ENCODE assay signal across 16 mouse cellular contexts in genomic region chr7:99788563-99788962, GRCm38 (mm10). TPM values are rescaled to one million over a fixed set of nuclear protein-coding genes. Genes with fewer than 3 reads are reported as not detected.
A peak's percentile ranks its signal among the peaks of the same experiment; 100 is the strongest.
DNase-seq lines count a peak whose midpoint lies in the region; ATAC-seq and TF ChIP-seq lines count a peak whose summit lies in the region.
"Had no signal": no experiment of that assay in that cellular context is flagged by ENCODE, and none has a peak within 500 bp of the region (broad histone marks: within the 10 kb centered on the region; RNA-seq: fewer than 3 reads in every experiment).

No protein-coding gene starts in this region.

- TF ChIP-seq CTCF in lung, embryonic 14.5 days (IDR thresholded peaks at IDR 0.05; ENCODE audit: low read depth): no peak
- no peak for TF ChIP-seq CTCF in lung, adult 2 months (IDR thresholded peaks at IDR 0.05; ENCODE audit: insufficient read depth, low read length)

- H3K27me3 ChIP-seq in heart, embryonic 11.5 days (ENCODE audit: control insufficient read depth, insufficient read depth, low read length): no peaks in the 10 kb centered on the region
- no peaks in the 10 kb centered on the region for H3K27me3 ChIP-seq in lung, embryonic 14.5 days (ENCODE audit: insufficient read depth, low read length)
- peaks cover 3% of the 10 kb centered on the region; the same call in 1 of the 2 replicates for H3K27me3 ChIP-seq in limb, embryonic 12.5 days
- H3K27me3 ChIP-seq: lung, embryonic 15.5 days had no signal

- H3K27ac ChIP-seq in heart, embryonic 11.5 days (ENCODE audit: low read depth, low read length): no peak overlapping the region
- H3K27ac ChIP-seq in lung, embryonic 14.5 days (ENCODE audit: low read depth): peak overlapping the region; percentile 30; the same call in 1 of the 2 replicates
- peak overlapping the region; percentile 56; the same call in 1 of the 2 replicates for H3K27ac ChIP-seq in limb, embryonic 12.5 days
- H3K27ac ChIP-seq: lung, embryonic 15.5 days had no signal

- ATAC-seq in heart, embryonic 11.5 days (replicated peaks; ENCODE audit: insufficient number of reproducible peaks, low FRiP score, low TSS enrichment): no peak
- ATAC-seq in lung, embryonic 14.5 days (ENCODE audit: insufficient read depth): peak; percentile 54
- peak; percentile 52; the same call in 1 of the 2 replicates for ATAC-seq in limb, embryonic 12.5 days (ENCODE audit: insufficient number of reproducible peaks, insufficient read depth, low FRiP score, low TSS enrichment, low read depth)
- ATAC-seq: midbrain, embryonic 16.5 days had no signal

- no peak overlapping the region for H3K9ac ChIP-seq in heart, embryonic 11.5 days (ENCODE audit: low read depth, low read length)
- H3K9ac ChIP-seq in lung, embryonic 14.5 days: no peak overlapping the region
- no peak overlapping the region for H3K9ac ChIP-seq in limb, embryonic 12.5 days (replicated peaks)
- H3K9ac ChIP-seq: lung, embryonic 15.5 days had no signal

- no peaks in the 10 kb centered on the region for H3K36me3 ChIP-seq in heart, embryonic 11.5 days (ENCODE audit: control insufficient read depth, insufficient read depth, low read length)
- no peaks in the 10 kb centered on the region for H3K36me3 ChIP-seq in lung, embryonic 14.5 days (ENCODE audit: insufficient read depth)
- no peaks in the 10 kb centered on the region for H3K36me3 ChIP-seq in limb, embryonic 12.5 days
- H3K36me3 ChIP-seq: lung, embryonic 15.5 days had no signal

- no peaks in the 10 kb centered on the region for H3K4me1 ChIP-seq in heart, embryonic 11.5 days (ENCODE audit: control insufficient read depth, insufficient read depth, low read length)
- H3K4me1 ChIP-seq in lung, embryonic 14.5 days (ENCODE audit: insufficient read depth): peaks cover 6% of the 10 kb centered on the region; the same call in 1 of the 2 replicates
- H3K4me1 ChIP-seq in lung, adult 2 months (ENCODE audit: control insufficient read depth, insufficient read depth, low read length): no peaks in the 10 kb centered on the region
- peaks cover 15% of the 10 kb centered on the region for H3K4me1 ChIP-seq in limb, embryonic 12.5 days (replicated peaks)

- H3K9me3 ChIP-seq in heart, embryonic 11.5 days (replicated peaks; ENCODE audit: control insufficient read depth, low read length): peaks cover 2% of the 10 kb centered on the region; the same call in 1 of the 2 replicates
- H3K9me3 ChIP-seq in lung, embryonic 14.5 days (ENCODE audit: low read depth, low read length): no peaks in the 10 kb centered on the region
- H3K9me3 ChIP-seq in limb, embryonic 12.5 days: no peaks in the 10 kb centered on the region
- H3K9me3 ChIP-seq: lung, embryonic 15.5 days had no signal

- H3K4me3 ChIP-seq in heart, embryonic 11.5 days (ENCODE audit: low read depth, low read length): no peak overlapping the region
- H3K4me3 ChIP-seq in lung, embryonic 14.5 days (ENCODE audit: low read depth, low read length): no peak overlapping the region
- H3K4me3 ChIP-seq in lung, adult 2 months (replicated peaks; ENCODE audit: extremely low read depth, low read depth, low read length): no peak overlapping the region
- no peak overlapping the region for H3K4me3 ChIP-seq in limb, embryonic 12.5 days (replicated peaks)
- H3K4me3 ChIP-seq: lung, embryonic 15.5 days had no signal

- H3K4me2 ChIP-seq in heart, embryonic 11.5 days: no peak overlapping the region
- no peak overlapping the region for H3K4me2 ChIP-seq in lung, embryonic 14.5 days
- no peak overlapping the region for H3K4me2 ChIP-seq in limb, embryonic 12.5 days
- H3K4me2 ChIP-seq: lung, embryonic 15.5 days had no signal

- 45% methylated on average over 5 of the region's 5 CpGs for WGBS in heart, embryonic 11.5 days (ENCODE audit: insufficient replicate concordance)
- WGBS in lung, embryonic 14.5 days: 30% methylated on average over 5 of the region's 5 CpGs
- WGBS in lung, adult 2 months: 53% methylated on average over 5 of the region's 5 CpGs
- 10% methylated on average over 5 of the region's 5 CpGs for whole genome bisulfite sequencing in limb, embryonic 12.5 days

- DNase-seq in heart, adult 18-20 months: peak; percentile 39 to 44
- peak; percentile 75 for DNase-seq in lung, embryonic 14.5 days
- DNase-seq in lung, adult 2 months: no peak
- DNase-seq in embryo, embryonic 11 days: peak; percentile 26
- no peak for DNase-seq in spleen, postnatal 36 days (ENCODE audit: low spot score in 2 of 2)
- DNase-seq in cerebellum, postnatal 36 days: no peak
- DNase-seq: cerebellum, adult 9-11 months; kidney, postnatal 25 days had no signal

- TF ChIP-seq POLR2A in lung, adult 2 months (IDR thresholded peaks at IDR 0.05; ENCODE audit: borderline replicate concordance, extremely low read depth, low read depth, low read length): no peak

RNA-seq across cellular contexts. Expression of gene Olfr521, which starts 25.3 kb away (rescaled TPM):
- total RNA-seq in heart, adult 18-20 months (2021): not detected
- not detected in 2 replicates for polyA plus RNA-seq in heart, embryonic 11.5 days (2014; fragmentation: Nextera tagmentation; extraction: Ambion mirVana)
- polyA plus RNA-seq in lung, embryonic 14.5 days (2014; fragmentation: Nextera tagmentation; extraction: Ambion mirVana): not detected in 2 replicates
- polyA plus RNA-seq in lung, adult 2 months (2012; rRNA removed): not detected in 2 replicates
- not detected in 2 replicates for polyA plus RNA-seq in limb, embryonic 12.5 days (2016; fragmentation: Nextera tagmentation; extraction: Ambion mirVana)
- total RNA-seq: left cerebral cortex, adult 8-10 months; neutrophil, adult 5-6 weeks had no signal
- polyA plus RNA-seq: C2C12; heart, embryonic 16.5 days; lung, embryonic 15.5 days; midbrain, embryonic 16.5 days had no signal

RNA-seq across cellular contexts. Expression of gene Neu3, which starts 39.7 kb away (rescaled TPM):
- 1 to 10 TPM; 3.6 to 3.7 TPM for total RNA-seq in heart, adult 18-20 months (2021)
- 2.9 and 3.2 TPM in 2 replicates for polyA plus RNA-seq in heart, embryonic 11.5 days (2014; fragmentation: Nextera tagmentation; extraction: Ambion mirVana)
- polyA plus RNA-seq in lung, embryonic 14.5 days (2014; fragmentation: Nextera tagmentation; extraction: Ambion mirVana): 3.0 and 3.2 TPM in 2 replicates
- polyA plus RNA-seq in lung, adult 2 months (2012; rRNA removed): 3.4 TPM in 2 replicates
- 2.6 and 2.7 TPM in 2 replicates for polyA plus RNA-seq in limb, embryonic 12.5 days (2016; fragmentation: Nextera tagmentation; extraction: Ambion mirVana)

RNA-seq across cellular contexts. Expression of gene Olfr520, which starts 58.5 kb away (rescaled TPM):
- total RNA-seq in heart, adult 18-20 months (2021): not detected
- not detected in 2 replicates for polyA plus RNA-seq in heart, embryonic 11.5 days (2014; fragmentation: Nextera tagmentation; extraction: Ambion mirVana)
- not detected in 2 replicates for polyA plus RNA-seq in lung, embryonic 14.5 days (2014; fragmentation: Nextera tagmentation; extraction: Ambion mirVana)
- not detected in 2 replicates for polyA plus RNA-seq in lung, adult 2 months (2012; rRNA removed)
- polyA plus RNA-seq in limb, embryonic 12.5 days (2016; fragmentation: Nextera tagmentation; extraction: Ambion mirVana): not detected in 2 replicates
- total RNA-seq: neutrophil, adult 5-6 weeks had no signal
- polyA plus RNA-seq: C2C12; heart, embryonic 16.5 days; lung, embryonic 15.5 days; midbrain, embryonic 16.5 days had no signal

Comparison
In these comparisons a context has a peak if more than half of its experiments do, and no peak if none do; other contexts are left out.
1. DNase-seq: peak in heart, adult 18-20 months (2 of 2), lung, embryonic 14.5 days (single experiment) and embryo, embryonic 11 days (single experiment); none in lung, adult 2 months (single experiment), spleen, postnatal 36 days (0 of 2) and cerebellum, postnatal 36 days (0 of 2).